Mouse (Mus musculus): ENCODE data around the gene ccdc198. TPM values are rescaled to one million over a fixed set of nuclear protein-coding genes. Genes with fewer than 3 reads are reported as not detected.

The ccdc198 gene
- total and polyA plus RNA-seq, 3 experiments: not detected

GRCm38 (mm10) chr14:49179736-49180135 lies 65.5 kb downstream of the ccdc198 start:
- in situ Hi-C loops (cut with MboI; ENCODE audit: low pct_ligation_motif_present, low pct_unique_long_range_greater_than_20kb, low sequenced_read_pairs): no loop called here
- TF ChIP-seq ETS1 (conservative IDR thresholded peaks at IDR 0.05; ENCODE audit: low read depth, low read length) (no peak), MAFK (IDR thresholded peaks at IDR 0.05; ENCODE audit: insufficient replicate concordance, low read length) (no peak), JUN (IDR thresholded peaks at IDR 0.05; ENCODE audit: insufficient read depth, low read depth, low read length) (no peak), TBP (conservative IDR thresholded peaks at IDR 0.05; ENCODE audit: low read depth, low read length) (no peak), ZMIZ1 (IDR thresholded peaks at IDR 0.05; ENCODE audit: low read depth, low read length) (no peak), E2F4 (IDR thresholded peaks at IDR 0.05; ENCODE audit: insufficient replicate concordance, low read depth, low read length) (no peak), TCF12 (IDR thresholded peaks at IDR 0.05; ENCODE audit: low read depth, low read length) (no peak), UBTF (IDR thresholded peaks at IDR 0.05; ENCODE audit: low read depth, low read length) (no peak), ZC3H11A (IDR thresholded peaks at IDR 0.05; ENCODE audit: low read depth, low read length) (no peak), CHD1 (IDR thresholded peaks at IDR 0.05; ENCODE audit: low read depth, low read length) (no peak), PAX5 (IDR thresholded peaks at IDR 0.05; ENCODE audit: low read length) (no peak), BHLHE40 (IDR thresholded peaks at IDR 0.05; ENCODE audit: low read depth, low read length) (no peak), EP300 (IDR thresholded peaks at IDR 0.05; ENCODE audit: low read length) (no peak), HCFC1 (IDR thresholded peaks at IDR 0.05; ENCODE audit: low read depth, low read length) (no peak)
- H3K27me3 ChIP-seq (replicated peaks): no peaks in the 10 kb centered on the region
- H3K4me2 ChIP-seq (ENCODE audit: insufficient read depth, low read depth, poor library complexity, severe bottlenecking): no peak overlapping the region
- dilution Hi-C loops (cut with MboI; ENCODE audit: extremely low pct_ligation_motif_present, extremely low pct_unique_long_range_greater_than_20kb, low sequenced_read_pairs): no loop called here
- DNase-seq (ENCODE audit: extremely low read depth): no peak
- H3K9me3 ChIP-seq (replicated peaks; ENCODE audit: low read length): no peaks in the 10 kb centered on the region
- no peak overlapping the region for H3K4me3 ChIP-seq (replicated peaks in 1 of 3; ENCODE audit: low read depth in 2 of 3, low read length in 2 of 3, poor library complexity in 1 of 3)
- H3K4me1 ChIP-seq (ENCODE audit: control insufficient read depth in 1 of 2, insufficient read depth in 2 of 2): peaks cover under 1 to 10% of the 10 kb centered on the region in 2 experiments; a peak in 1 of 4 replicates
- H3K36me3 ChIP-seq (replicated peaks in 1 of 2; ENCODE audit: control insufficient read depth in 1 of 2, insufficient read depth in 1 of 2, low read length in 1 of 2): peaks cover 10 to 49% of the 10 kb centered on the region in 2 experiments
- peaks cover 8% of the 10 kb centered on the region for H3K79me2 ChIP-seq (replicated peaks; ENCODE audit: control insufficient read depth, extremely low read depth, insufficient read depth, poor library complexity, severe bottlenecking)
- H3K9ac ChIP-seq (ENCODE audit: insufficient read depth, low read depth): no peak overlapping the region
- H3K27ac ChIP-seq (ENCODE audit: insufficient read depth, low read depth): no peak overlapping the region

GRCm38 (mm10) chr14:49173290-49174135 lies 71.8 kb downstream of the ccdc198 start:
- H3K27ac ChIP-seq (ENCODE audit: insufficient read depth, low read depth): no peak overlapping the region
- no peak for DNase-seq (ENCODE audit: extremely low read depth)
- peak overlapping the region; percentile 50 to 97 (median 90) for H3K4me3 ChIP-seq (replicated peaks in 1 of 3; ENCODE audit: low read depth in 2 of 3, low read length in 2 of 3, poor library complexity in 1 of 3)
- peaks cover 3 to 29% of the 10 kb centered on the region in 2 experiments; a peak in 2 of 4 replicates for H3K4me1 ChIP-seq (ENCODE audit: control insufficient read depth in 1 of 2, insufficient read depth in 2 of 2)
- peak overlapping the region; percentile 84 for H3K4me2 ChIP-seq (ENCODE audit: insufficient read depth, low read depth, poor library complexity, severe bottlenecking)
- H3K79me2 ChIP-seq (replicated peaks; ENCODE audit: control insufficient read depth, extremely low read depth, insufficient read depth, poor library complexity, severe bottlenecking): peaks cover 28% of the 10 kb centered on the region
- H3K36me3 ChIP-seq (replicated peaks in 1 of 2; ENCODE audit: control insufficient read depth in 1 of 2, insufficient read depth in 1 of 2, low read length in 1 of 2): peaks cover 5 to 23% of the 10 kb centered on the region in 2 experiments
- in situ Hi-C loops (cut with MboI; ENCODE audit: low pct_ligation_motif_present, low pct_unique_long_range_greater_than_20kb, low sequenced_read_pairs): no loop called here
- dilution Hi-C loops (cut with MboI; ENCODE audit: extremely low pct_ligation_motif_present, extremely low pct_unique_long_range_greater_than_20kb, low sequenced_read_pairs): no loop called here
- H3K9me3 ChIP-seq (replicated peaks; ENCODE audit: low read length): no peaks in the 10 kb centered on the region
- H3K27me3 ChIP-seq (replicated peaks): no peaks in the 10 kb centered on the region
- TF ChIP-seq CHD1 (IDR thresholded peaks at IDR 0.05; ENCODE audit: low read depth, low read length) (peak; percentile 50; the same call in 1 of the 2 replicates), BHLHE40 (IDR thresholded peaks at IDR 0.05; ENCODE audit: low read depth, low read length) (no peak), JUN (IDR thresholded peaks at IDR 0.05; ENCODE audit: insufficient read depth, low read depth, low read length) (no peak), ELF1 (IDR thresholded peaks at IDR 0.05; ENCODE audit: low read depth, low read length) (0 out of 2 replicates have a peak, but pooled peaks have one; percentile 24), ZNF384 (IDR thresholded peaks at IDR 0.05; ENCODE audit: low read depth, low read length) (no peak), ZKSCAN1 (IDR thresholded peaks at IDR 0.05; ENCODE audit: borderline replicate concordance, low read depth, low read length) (no peak), NELFE (IDR thresholded peaks at IDR 0.05; ENCODE audit: low read depth, low read length) (no peak), CHD2 (IDR thresholded peaks at IDR 0.05; ENCODE audit: low read length) (no peak), PAX5 (IDR thresholded peaks at IDR 0.05; ENCODE audit: low read length) (no peak), HCFC1 (IDR thresholded peaks at IDR 0.05; ENCODE audit: low read depth, low read length) (no peak), MAFK (IDR thresholded peaks at IDR 0.05; ENCODE audit: insufficient replicate concordance, low read length) (no peak), MXI1 (IDR thresholded peaks at IDR 0.05; ENCODE audit: low read depth, low read length) (no peak), TBP (conservative IDR thresholded peaks at IDR 0.05; ENCODE audit: low read depth, low read length) (no peak), SIN3A (IDR thresholded peaks at IDR 0.05; ENCODE audit: low read length) (0 out of 2 replicates have a peak, but pooled peaks have one; percentile 10), KAT2A (IDR thresholded peaks at IDR 0.05; ENCODE audit: insufficient replicate concordance, low read length) (no peak), RCOR1 (conservative IDR thresholded peaks at IDR 0.05; ENCODE audit: low read depth, low read length) (no peak)
- H3K9ac ChIP-seq (ENCODE audit: insufficient read depth, low read depth): peak overlapping the region; percentile 79
